Mouse (Mus musculus): ENCODE data around the gene Gm45521.

The Gm45521 gene

DNA sequence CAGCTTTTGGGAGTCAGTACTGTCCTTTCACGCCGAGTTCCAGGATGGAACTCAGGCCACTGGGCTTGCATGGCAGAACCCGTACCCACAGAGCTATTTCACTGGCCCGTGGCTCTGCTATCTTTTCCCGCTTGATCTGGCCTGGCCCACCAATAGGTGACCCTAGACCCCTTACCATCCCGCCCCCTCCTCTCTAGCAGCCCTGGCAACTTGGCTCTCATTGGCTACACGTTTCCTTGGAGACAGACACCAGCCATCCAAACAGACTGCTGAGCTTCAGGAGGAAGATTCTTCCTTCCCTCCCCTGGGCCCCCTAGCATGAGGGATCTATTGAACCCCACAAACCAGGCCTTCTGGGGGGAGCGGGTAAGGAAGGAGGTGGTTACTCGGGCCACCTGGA, at the start of gene Gm45521:
Gm45521 (plus strand) TSS at position 240 of the 400 bp plus-strand sequence.
- whole genome bisulfite sequencing: 82% methylated on average over 9 of the region's 9 CpGs

GRCm38 (mm10) chr14:7909472-7909871, 47.6 kb upstream of the Gm45521 start:
- 95% methylated on average over 10 of the region's 10 CpGs for WGBS

DNA sequence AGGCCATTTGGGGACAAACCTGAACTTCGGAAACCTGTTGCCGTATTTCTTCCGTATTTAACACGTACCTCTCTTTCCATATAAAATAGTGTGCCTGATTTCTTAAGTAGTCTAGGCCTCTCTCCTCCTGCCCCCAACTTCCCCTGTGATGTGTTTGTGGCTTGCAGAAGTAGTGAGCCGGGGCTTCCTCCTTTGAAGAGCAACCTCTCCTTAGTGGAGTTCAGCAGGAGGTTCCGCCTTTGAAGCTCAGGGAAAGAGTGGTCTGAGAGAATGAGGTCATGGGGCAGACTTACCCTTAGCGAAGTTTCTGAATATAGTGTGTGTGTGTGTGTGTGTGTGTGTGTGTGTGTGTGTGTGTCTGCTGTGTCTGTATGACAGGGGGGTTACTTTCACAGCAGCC, 43.2 kb upstream of the Gm45521 start:
- 68% methylated on average over 7 of the region's 7 CpGs for WGBS

GRCm38 (mm10) chr14:7914461-7914860, 42.6 kb upstream of the Gm45521 start:
- WGBS: 86% methylated on average over 4 of the region's 4 CpGs

GRCm38 (mm10) chr14:7918150-7918991, 38.7 kb upstream of the Gm45521 start:
- WGBS: 70% methylated on average over 6 of the region's 6 CpGs

- WGBS: 73% methylated on average over 5 of the region's 5 CpGs
Measured at GRCm38 (mm10) chr14:7919309-7919708, 37.8 kb upstream of the Gm45521 start.

DNA sequence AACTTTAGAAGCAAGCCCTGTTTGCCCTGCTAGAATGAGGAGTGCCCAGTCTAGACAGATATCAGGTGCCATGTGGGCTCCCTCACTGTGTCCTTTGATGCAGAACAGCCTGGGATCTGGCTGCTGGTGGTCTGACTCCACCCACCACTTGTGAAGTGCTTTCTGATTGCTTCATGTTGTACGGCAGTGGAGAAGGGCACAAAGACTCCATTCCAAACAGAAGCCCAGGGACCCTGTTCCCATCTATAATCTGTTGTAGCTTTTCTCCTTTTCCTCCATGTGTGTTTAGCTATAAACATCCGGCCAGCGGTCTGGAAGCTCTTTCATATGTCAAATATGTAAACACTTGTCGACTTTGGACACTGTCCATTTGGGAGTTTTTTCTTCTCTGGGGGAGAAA, 37.2 kb upstream of the Gm45521 start:
- WGBS: 75% methylated on average over 4 of the region's 4 CpGs

DNA sequence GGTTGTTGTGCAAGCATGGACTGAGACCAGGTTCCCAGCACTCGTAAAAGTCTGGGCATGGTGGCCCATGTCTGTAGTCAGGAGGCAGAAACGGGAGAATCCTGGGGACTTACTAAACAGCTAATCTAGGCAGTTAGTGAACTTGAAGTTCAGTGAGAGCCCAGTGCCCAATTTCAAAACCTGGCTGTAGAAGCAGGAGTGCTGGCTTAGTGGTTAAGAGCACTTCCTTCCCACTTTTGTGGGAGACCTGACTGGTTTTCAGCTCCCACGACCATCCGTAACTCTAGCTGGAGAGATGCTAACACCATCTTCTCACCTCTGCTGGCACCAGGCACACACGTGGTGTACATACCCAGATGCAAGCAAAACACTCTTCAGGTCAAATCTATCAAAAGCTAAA, 35.6 kb upstream of the Gm45521 start:
- WGBS: 85% methylated on average over 5 of the region's 5 CpGs

DNA sequence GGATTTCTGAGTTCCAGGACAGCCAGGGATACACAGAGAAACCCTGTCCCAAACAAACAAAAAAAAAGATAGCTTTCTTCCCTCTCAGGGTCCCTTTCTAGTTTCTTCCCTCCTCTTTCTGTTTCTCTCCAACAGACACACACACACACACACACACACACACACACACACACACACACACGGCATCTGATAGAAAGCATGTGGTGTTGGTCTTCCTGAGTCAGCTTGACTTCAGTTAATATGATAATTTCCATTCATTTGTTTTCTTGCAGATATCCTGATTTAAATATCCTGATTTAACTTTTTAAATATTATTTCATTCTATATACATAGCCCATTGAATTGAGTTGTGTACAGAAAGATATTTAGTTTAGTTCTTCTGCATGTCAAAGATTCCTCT, 28.7 kb upstream of the Gm45521 start:
- WGBS: 69% methylated on average over 1 of the region's 1 CpGs

GRCm38 (mm10) chr14:7929029-7929428, 28.1 kb upstream of the Gm45521 start:
- WGBS: 68% methylated on average over 7 of the region's 7 CpGs

GRCm38 (mm10) chr14:7932151-7932550, 24.9 kb upstream of the Gm45521 start:
- 93% methylated on average over 4 of the region's 4 CpGs for WGBS

DNA sequence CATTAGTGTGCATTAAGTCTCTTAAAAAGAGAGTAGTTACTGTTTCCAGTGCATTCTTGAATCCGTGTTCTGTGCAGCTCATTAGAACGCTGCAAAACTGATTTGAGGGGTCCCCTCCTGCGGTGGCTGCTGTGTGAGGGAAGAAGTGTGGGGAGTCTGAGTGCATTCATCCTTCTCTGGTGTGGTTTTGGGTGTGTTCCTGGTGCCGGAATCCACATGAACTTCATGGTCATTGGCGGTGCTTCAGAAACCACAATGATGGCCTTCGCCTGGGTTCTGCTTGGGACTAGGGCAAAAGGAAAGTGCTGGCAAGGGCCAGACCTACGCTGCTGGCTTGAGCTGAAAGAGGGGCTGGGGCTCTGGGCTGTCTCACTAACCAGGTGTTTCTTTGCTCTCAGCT, 22.9 kb upstream of the Gm45521 start:
- 93% methylated on average over 7 of the region's 7 CpGs for WGBS

DNA sequence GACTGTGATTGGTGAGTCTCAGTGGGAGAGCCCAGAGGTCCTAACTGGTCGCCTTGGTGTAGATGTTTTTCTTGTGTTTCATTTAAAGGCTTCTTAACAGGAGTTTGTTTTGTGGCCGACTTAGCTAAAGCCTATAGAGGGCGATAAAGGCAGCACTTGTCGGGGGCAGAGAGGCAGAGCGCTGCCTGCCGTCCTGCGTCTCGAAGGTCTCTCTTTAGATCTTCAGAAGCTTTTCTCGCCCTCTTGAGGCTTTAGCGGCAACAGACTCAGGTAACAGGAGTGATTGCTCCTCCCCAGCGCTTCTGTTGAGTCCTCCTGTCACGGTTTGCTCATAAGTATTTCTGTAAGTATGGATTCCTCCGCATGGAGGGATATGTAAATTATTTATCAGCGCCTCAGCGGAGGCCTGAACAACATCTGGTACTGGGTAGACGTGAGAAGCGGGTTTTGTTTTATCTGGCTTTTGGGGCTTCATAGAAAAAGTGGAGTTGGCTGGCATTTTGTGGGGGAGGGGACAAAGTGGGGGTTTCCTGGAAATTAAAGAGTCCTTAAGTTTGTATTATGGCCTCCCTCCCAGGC, 19.9 kb upstream of the Gm45521 start:
- 44% methylated on average over 17 of the region's 17 CpGs for WGBS

GRCm38 (mm10) chr14:7938809-7939784, 18.0 kb upstream of the Gm45521 start:
- WGBS: 78% methylated on average over 19 of the region's 19 CpGs

DNA sequence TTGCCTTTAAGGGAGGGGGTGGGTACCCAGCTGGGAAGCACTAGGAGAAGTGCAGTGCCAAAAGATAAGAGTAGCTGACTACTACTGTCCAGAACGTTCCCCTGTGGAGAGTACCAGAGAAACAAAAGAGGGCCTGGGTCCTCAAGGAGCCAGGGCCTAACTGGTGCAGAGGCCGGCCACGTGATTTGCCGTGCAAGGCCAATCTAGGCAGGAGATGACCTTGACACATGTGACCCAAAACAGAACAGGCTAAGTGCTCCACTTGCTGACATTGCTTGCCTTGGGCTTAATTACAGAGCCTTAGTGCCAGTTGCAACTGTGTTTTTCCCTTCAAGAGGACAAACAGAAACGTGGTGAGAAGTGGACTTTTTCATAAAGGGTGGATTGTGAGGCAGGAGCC, 15.7 kb upstream of the Gm45521 start:
- WGBS: 82% methylated on average over 5 of the region's 5 CpGs

- WGBS: 70% methylated on average over 7 of the region's 7 CpGs
Measured at GRCm38 (mm10) chr14:7943101-7943800, 13.8 kb upstream of the Gm45521 start.

DNA sequence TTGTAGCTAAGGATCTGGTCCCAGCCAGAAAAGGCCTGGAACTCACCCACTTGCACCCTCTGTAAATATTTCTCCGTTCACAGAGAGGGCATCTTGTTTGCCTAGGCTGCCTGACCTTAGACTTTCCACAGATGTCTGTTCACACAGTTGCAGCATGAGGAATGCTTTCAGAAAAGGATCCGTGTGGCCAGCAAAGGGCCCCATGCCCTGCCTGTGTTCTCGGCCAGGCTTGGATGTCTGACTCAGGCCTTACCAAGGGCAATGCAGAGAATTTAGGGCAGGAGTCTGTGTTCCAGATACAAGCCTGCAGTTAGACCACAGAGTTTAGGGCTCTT, 13.3 kb upstream of the Gm45521 start:
- WGBS: 73% methylated on average over 3 of the region's 3 CpGs

GRCm38 (mm10) chr14:7944349-7945039, 12.6 kb upstream of the Gm45521 start:
- 56% methylated on average over 8 of the region's 8 CpGs for WGBS

DNA sequence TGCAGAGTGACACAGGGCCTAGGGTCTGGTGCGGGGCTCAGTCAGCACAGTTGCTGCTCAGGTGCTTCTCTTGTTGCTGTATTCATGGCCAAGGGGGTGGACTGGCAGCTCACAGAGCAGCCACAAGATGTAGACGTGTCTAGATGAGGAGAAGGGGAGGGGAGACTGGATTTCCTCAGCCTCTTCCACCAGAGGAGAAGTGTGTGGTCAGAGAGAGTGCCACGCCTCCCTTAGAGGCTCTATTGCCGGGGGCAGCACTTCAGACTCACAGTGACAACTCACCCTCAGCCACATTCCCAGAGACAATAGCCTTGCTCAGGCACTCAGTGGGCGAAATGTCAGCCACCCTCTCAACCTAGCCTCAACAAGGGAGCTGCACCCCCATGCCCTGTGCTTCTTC, 11.8 kb upstream of the Gm45521 start:
- 86% methylated on average over 5 of the region's 5 CpGs for WGBS

DNA sequence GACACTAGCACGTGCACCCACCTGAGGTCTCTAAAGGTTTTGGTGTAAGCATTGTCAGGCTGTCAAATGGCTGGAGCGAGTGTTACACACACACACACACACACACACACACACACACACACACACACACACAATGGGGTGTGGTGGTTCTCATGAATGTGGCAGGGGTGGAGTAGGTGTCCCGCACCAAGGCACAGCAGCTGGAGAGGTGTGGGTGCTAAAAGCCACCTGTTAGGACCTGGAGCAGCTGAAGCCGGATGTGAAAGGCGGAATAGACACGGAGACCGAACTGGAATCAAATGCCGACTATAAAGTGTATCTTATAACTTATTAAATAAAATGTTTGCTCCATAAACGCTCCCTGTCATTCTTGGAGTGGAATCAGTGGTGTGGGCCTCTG, 5.9 kb upstream of the Gm45521 start:
- WGBS: 91% methylated on average over 9 of the region's 9 CpGs

- 41% methylated on average over 12 of the region's 12 CpGs for WGBS
Measured at GRCm38 (mm10) chr14:7952610-7953254, 4.4 kb upstream of the Gm45521 start.

Measured in cerebral cortex, adult 2 months (tissue).